Mouse (Mus musculus): Measurements from ENCODE around the gene Mrap.

- no peak for TF ChIP-seq CTCF (IDR thresholded peaks at IDR 0.05; ENCODE audit: low read depth, low read length)
- no peak for TF ChIP-seq EP300 (IDR thresholded peaks at IDR 0.05; ENCODE audit: insufficient read depth, low read depth, low read length)
- TF ChIP-seq POLR2A (IDR thresholded peaks at IDR 0.05; ENCODE audit: insufficient read depth, low read length) = no peak
Observed at GRCm38 (mm10) chr16:90785257-90785656, 47.2 kb downstream of the Mrap start.
